ENCODE assay signal across 17 mouse cellular contexts in genomic region chr9:70328193-70328841, GRCm38 (mm10).
DNase-seq lines count a peak whose midpoint lies in the region; ATAC-seq and TF ChIP-seq lines count a peak whose summit lies in the region.
"Had no signal": no experiment of that assay in that cellular context is flagged by ENCODE, and none has a peak within 500 bp of the region (broad histone marks: within the 10 kb centered on the region; RNA-seq: fewer than 3 reads in every experiment).

No protein-coding gene starts in this region.

- H3K27ac ChIP-seq in gastrocnemius, adult 2 months = peak overlapping the region; percentile 60
- peak overlapping the region; percentile 31; the same call in 1 of the 2 replicates for H3K27ac ChIP-seq in heart, embryonic 12.5 days (ENCODE audit: poor library complexity, severe bottlenecking)
- no peak overlapping the region for H3K27ac ChIP-seq in intestine, postnatal 0 days (ENCODE audit: low read depth, low read length)
- no peak overlapping the region for H3K27ac ChIP-seq in midbrain, embryonic 10.5 days (replicated peaks)
- H3K27ac ChIP-seq: neural tube, embryonic 12.5 days had no signal

- no peaks in the 10 kb centered on the region for H3K27me3 ChIP-seq in heart, embryonic 12.5 days (replicated peaks)
- no peaks in the 10 kb centered on the region for H3K27me3 ChIP-seq in intestine, postnatal 0 days (replicated peaks; ENCODE audit: control insufficient read depth, insufficient read depth, low read length)
- no peaks in the 10 kb centered on the region for H3K27me3 ChIP-seq in midbrain, embryonic 10.5 days (ENCODE audit: low read depth, poor library complexity, severe bottlenecking)
- H3K27me3 ChIP-seq: CH12.LX; neural tube, embryonic 12.5 days had no signal

- H3K36me3 ChIP-seq in heart, embryonic 12.5 days = peaks cover 18% of the 10 kb centered on the region; the same call in 1 of the 2 replicates
- peaks cover 37% of the 10 kb centered on the region for H3K36me3 ChIP-seq in intestine, postnatal 0 days (ENCODE audit: control insufficient read depth, insufficient read depth)
- 0 out of 2 replicates have a peak, but pooled peaks cover 6% of the 10 kb centered on the region for H3K36me3 ChIP-seq in midbrain, embryonic 10.5 days
- H3K36me3 ChIP-seq: neural tube, embryonic 12.5 days had no signal

- whole genome bisulfite sequencing in heart, embryonic 12.5 days = 60% methylated on average over 5 of the region's 5 CpGs
- 37% methylated on average over 5 of the region's 5 CpGs for WGBS in intestine, postnatal 0 days
- WGBS in midbrain, embryonic 10.5 days = 90% methylated on average over 5 of the region's 5 CpGs

- H3K4me3 ChIP-seq in gastrocnemius, adult 2 months = no peak overlapping the region
- H3K4me3 ChIP-seq in heart, embryonic 12.5 days = no peak overlapping the region
- H3K4me3 ChIP-seq in intestine, postnatal 0 days (ENCODE audit: low read depth, low read length) = no peak overlapping the region
- no peak overlapping the region for H3K4me3 ChIP-seq in midbrain, embryonic 10.5 days
- H3K4me3 ChIP-seq: neural tube, embryonic 12.5 days had no signal

- H3K9me3 ChIP-seq in heart, embryonic 12.5 days (replicated peaks) = no peaks in the 10 kb centered on the region
- no peaks in the 10 kb centered on the region for H3K9me3 ChIP-seq in intestine, postnatal 0 days (ENCODE audit: control insufficient read depth)
- H3K9me3 ChIP-seq in midbrain, embryonic 10.5 days (replicated peaks) = no peaks in the 10 kb centered on the region
- H3K9me3 ChIP-seq: neural tube, embryonic 12.5 days had no signal

- intact Hi-C loops in gastrocnemius, adult 2 months (cut with DNase I) = loop anchor here (5.0 kb wide), 1 partner anchor 66 kb away; no protein-coding TSS in a partner anchor

- DNase-seq in gastrocnemius, adult 2 months = no peak
- DNase-seq in gastrocnemius, postnatal 4 days (ENCODE audit: low spot score in 2 of 2) = no peak
- DNase-seq in layer of hippocampus, adult 11-12 months (ENCODE audit: low spot score) = peak; percentile 31
- DNase-seq in layer of hippocampus, postnatal 10 days (ENCODE audit: low spot score in 2 of 2) = no peak
- no peak for DNase-seq in urinary bladder, adult 2 months (ENCODE audit: low spot score)
- no peak for DNase-seq in midbrain, embryonic 10.5 days (ENCODE audit: low spot score)
- DNase-seq: cerebellum, adult 11 months; cerebellum, postnatal 14 days; kidney, postnatal 4 days; right cerebral cortex, postnatal 14 days; thymus, postnatal 25 days had no signal

- no peak for TF ChIP-seq CTCF in gastrocnemius, adult 2 months (IDR thresholded peaks at IDR 0.05)
- TF ChIP-seq CTCF in intestine, postnatal 0 days (IDR thresholded peaks at IDR 0.05; ENCODE audit: low read depth) = no peak

- ATAC-seq in heart, embryonic 12.5 days (ENCODE audit: insufficient number of reproducible peaks, low FRiP score) = no peak
- ATAC-seq in intestine, postnatal 0 days = peak; percentile 45
- ATAC-seq: hindbrain, embryonic 16.5 days had no signal

- no peak overlapping the region for H3K4me2 ChIP-seq in heart, embryonic 12.5 days
- H3K4me2 ChIP-seq in intestine, postnatal 0 days (replicated peaks; ENCODE audit: low read depth) = no peak overlapping the region
- H3K4me2 ChIP-seq: midbrain, embryonic 11.5 days; neural tube, embryonic 12.5 days had no signal

- no peak overlapping the region for H3K9ac ChIP-seq in heart, embryonic 12.5 days
- no peak overlapping the region for H3K9ac ChIP-seq in intestine, postnatal 0 days (ENCODE audit: low read depth, low read length)
- H3K9ac ChIP-seq: neural tube, embryonic 12.5 days had no signal

- H3K4me1 ChIP-seq in heart, embryonic 12.5 days (replicated peaks) = peaks cover 20% of the 10 kb centered on the region
- H3K4me1 ChIP-seq in intestine, postnatal 0 days (replicated peaks; ENCODE audit: control insufficient read depth, insufficient read depth, low read length) = peaks cover 10% of the 10 kb centered on the region
- H3K4me1 ChIP-seq in midbrain, embryonic 10.5 days = no peaks in the 10 kb centered on the region
- H3K4me1 ChIP-seq: neural tube, embryonic 12.5 days had no signal

Comparison
In these comparisons a context has a peak if more than half of its experiments do, and no peak if none do; other contexts are left out.
1. H3K27ac ChIP-seq: peak in gastrocnemius, adult 2 months (single experiment) and heart, embryonic 12.5 days (single experiment); none in intestine, postnatal 0 days (single experiment) and midbrain, embryonic 10.5 days (single experiment).